Mouse (Mus musculus): Measurements from ENCODE around the gene Ttc7b. TPM values are rescaled to one million over a fixed set of nuclear protein-coding genes. Genes with fewer than 3 reads are reported as not detected.
A peak's percentile ranks its signal among the peaks of the same experiment; 100 is the strongest.

Gene Ttc7b
- total and polyA plus RNA-seq, 3 experiments, result 71.6 to 84.4 (median 82.0) TPM

DNA sequence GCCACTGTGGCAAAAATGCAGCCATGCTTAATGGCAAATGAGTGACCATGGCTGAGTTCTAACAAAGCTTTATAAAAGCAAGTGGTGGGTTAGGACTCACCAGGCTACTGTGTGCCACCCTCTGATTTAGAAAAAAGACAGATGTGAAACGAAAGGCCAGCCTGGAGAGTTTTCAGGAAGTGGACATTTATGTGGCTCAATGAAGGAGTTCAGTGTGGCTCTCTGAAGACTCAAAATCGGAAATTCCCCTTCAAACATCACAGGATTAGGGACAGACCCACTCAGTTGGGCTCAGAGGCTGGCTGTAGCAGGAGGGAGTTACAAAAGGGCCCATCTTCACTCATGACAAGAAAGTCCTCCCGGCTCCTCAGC lies 243.1 kb downstream of the Ttc7b start:
- 72% methylated on average over 3 of the region's 3 CpGs for WGBS
- peak overlapping the region; percentile 72 for H3K27ac ChIP-seq
- H3K36me3 ChIP-seq (ENCODE audit: control insufficient read depth, insufficient read depth, low read length), result no peaks in the 10 kb centered on the region
- intact Hi-C loops (cut with DNase I), result loop anchor here (2.0 to 5.0 kb wide), 2 partner anchors 51 to 55 kb away; no protein-coding TSS in a partner anchor
- no peak overlapping the region for H3K9ac ChIP-seq (ENCODE audit: low read depth, low read length)
- H3K27me3 ChIP-seq (ENCODE audit: control insufficient read depth, insufficient read depth, low read length), result no peaks in the 10 kb centered on the region
- no peak for DNase-seq
- no peaks in the 10 kb centered on the region for H3K79me2 ChIP-seq (replicated peaks; ENCODE audit: control insufficient read depth, insufficient read depth, low read length)
- no peak overlapping the region for H3K4me3 ChIP-seq
- no peak for TF ChIP-seq CTCF (IDR thresholded peaks at IDR 0.05)
- no peak for TF ChIP-seq EP300 (IDR thresholded peaks at IDR 0.05; ENCODE audit: insufficient read depth, low read depth, low read length)
- H3K4me1 ChIP-seq (ENCODE audit: control insufficient read depth, insufficient read depth, low read length), result peaks cover 32% of the 10 kb centered on the region

- intact Hi-C loops (cut with DNase I), result loop anchor here (2.0 to 5.0 kb wide), 2 partner anchors 52 to 55 kb away; no protein-coding TSS in a partner anchor
- H3K27ac ChIP-seq, result peak overlapping the region; percentile 88
Observed at GRCm38 (mm10) chr12:100276607-100277533, 243.8 kb downstream of the Ttc7b start.

DNA sequence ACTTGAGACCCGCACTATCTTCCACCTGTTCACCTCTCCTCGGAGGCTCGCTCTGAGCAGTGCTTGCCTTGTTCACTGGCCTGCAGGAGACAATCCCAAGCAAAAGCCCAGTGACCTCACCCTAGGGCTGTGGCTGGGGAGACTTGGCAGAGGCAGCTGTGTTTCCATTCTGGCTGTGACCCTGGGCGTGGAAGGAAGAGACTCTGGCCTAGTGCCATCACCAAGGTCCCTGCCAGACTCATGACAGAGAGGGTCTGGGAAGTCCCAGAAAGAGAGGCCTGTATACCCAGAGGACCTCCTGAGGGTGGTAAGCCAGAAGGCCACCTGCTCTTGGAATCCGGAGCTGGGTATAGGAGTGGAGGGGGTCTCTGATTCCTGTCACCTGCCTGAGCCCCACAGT lies 244.8 kb downstream of the Ttc7b start:
- intact Hi-C loops (cut with DNase I), result loop anchor here (2.0 to 5.0 kb wide), 4 partner anchors 19 to 73 kb away; no protein-coding TSS in a partner anchor
- H3K9ac ChIP-seq (ENCODE audit: low read depth, low read length), result no peak overlapping the region
- 16% methylated on average over 5 of the region's 5 CpGs for WGBS
- H3K27me3 ChIP-seq (ENCODE audit: control insufficient read depth, insufficient read depth, low read length), result no peaks in the 10 kb centered on the region
- no peaks in the 10 kb centered on the region for H3K79me2 ChIP-seq (replicated peaks; ENCODE audit: control insufficient read depth, insufficient read depth, low read length)
- H3K36me3 ChIP-seq (ENCODE audit: control insufficient read depth, insufficient read depth, low read length), result no peaks in the 10 kb centered on the region
- peak overlapping the region; percentile 88 for H3K27ac ChIP-seq
- peaks cover 29% of the 10 kb centered on the region for H3K4me1 ChIP-seq (ENCODE audit: control insufficient read depth, insufficient read depth, low read length)
- 0 out of 2 replicates have a peak, but pooled peaks have one; percentile 25 for TF ChIP-seq POLR2A (IDR thresholded peaks at IDR 0.05; ENCODE audit: insufficient read depth, low read depth, low read length)
- peak; percentile 96 for TF ChIP-seq EP300 (IDR thresholded peaks at IDR 0.05; ENCODE audit: insufficient read depth, low read depth, low read length)
- peak; percentile 30 for TF ChIP-seq CTCF (IDR thresholded peaks at IDR 0.05)
- H3K4me3 ChIP-seq, result no peak overlapping the region
- peak; percentile 88 to 92 for DNase-seq

More at GRCm38 (mm10) chr12:100276607-100277533, 243.8 kb downstream of the Ttc7b start:
- H3K4me3 ChIP-seq, result no peak overlapping the region
- H3K27me3 ChIP-seq (ENCODE audit: control insufficient read depth, insufficient read depth, low read length), result no peaks in the 10 kb centered on the region
- no peaks in the 10 kb centered on the region for H3K79me2 ChIP-seq (replicated peaks; ENCODE audit: control insufficient read depth, insufficient read depth, low read length)
- TF ChIP-seq EP300 (IDR thresholded peaks at IDR 0.05; ENCODE audit: insufficient read depth, low read depth, low read length) (peak; percentile 90), POLR2A (IDR thresholded peaks at IDR 0.05; ENCODE audit: insufficient read depth, low read depth, low read length) (0 out of 2 replicates have a peak, but pooled peaks have one; percentile 24), CTCF (IDR thresholded peaks at IDR 0.05) (no peak)
- peaks cover 34% of the 10 kb centered on the region for H3K4me1 ChIP-seq (ENCODE audit: control insufficient read depth, insufficient read depth, low read length)
- no peak overlapping the region for H3K9ac ChIP-seq (ENCODE audit: low read depth, low read length)
- 35% methylated on average over 20 of the region's 20 CpGs for WGBS
- no peaks in the 10 kb centered on the region for H3K36me3 ChIP-seq (ENCODE audit: control insufficient read depth, insufficient read depth, low read length)
- peak; percentile 84 to 88 for DNase-seq

- Histone ChIP-seq H3K79me2 (replicated peaks; ENCODE audit: control insufficient read depth, insufficient read depth, low read length) (no peaks in the 10 kb centered on the region), H3K27ac (no peak overlapping the region), H3K36me3 (ENCODE audit: control insufficient read depth, insufficient read depth, low read length) (no peaks in the 10 kb centered on the region), H3K9ac (ENCODE audit: low read depth, low read length) (no peak overlapping the region), H3K27me3 (ENCODE audit: control insufficient read depth, insufficient read depth, low read length) (no peaks in the 10 kb centered on the region), H3K4me3 (no peak overlapping the region), H3K4me1 (ENCODE audit: control insufficient read depth, insufficient read depth, low read length) (peaks cover 33% of the 10 kb centered on the region)
- 83% methylated on average over 2 of the region's 2 CpGs for WGBS
- no peak for TF ChIP-seq POLR2A (IDR thresholded peaks at IDR 0.05; ENCODE audit: insufficient read depth, low read depth, low read length)
- no peak for TF ChIP-seq CTCF (IDR thresholded peaks at IDR 0.05)
- no peak for TF ChIP-seq EP300 (IDR thresholded peaks at IDR 0.05; ENCODE audit: insufficient read depth, low read depth, low read length)
- intact Hi-C loops (cut with DNase I), result no loop called here
- no peak for DNase-seq
Observed at GRCm38 (mm10) chr12:100273033-100273432, 247.6 kb downstream of the Ttc7b start.

DNA sequence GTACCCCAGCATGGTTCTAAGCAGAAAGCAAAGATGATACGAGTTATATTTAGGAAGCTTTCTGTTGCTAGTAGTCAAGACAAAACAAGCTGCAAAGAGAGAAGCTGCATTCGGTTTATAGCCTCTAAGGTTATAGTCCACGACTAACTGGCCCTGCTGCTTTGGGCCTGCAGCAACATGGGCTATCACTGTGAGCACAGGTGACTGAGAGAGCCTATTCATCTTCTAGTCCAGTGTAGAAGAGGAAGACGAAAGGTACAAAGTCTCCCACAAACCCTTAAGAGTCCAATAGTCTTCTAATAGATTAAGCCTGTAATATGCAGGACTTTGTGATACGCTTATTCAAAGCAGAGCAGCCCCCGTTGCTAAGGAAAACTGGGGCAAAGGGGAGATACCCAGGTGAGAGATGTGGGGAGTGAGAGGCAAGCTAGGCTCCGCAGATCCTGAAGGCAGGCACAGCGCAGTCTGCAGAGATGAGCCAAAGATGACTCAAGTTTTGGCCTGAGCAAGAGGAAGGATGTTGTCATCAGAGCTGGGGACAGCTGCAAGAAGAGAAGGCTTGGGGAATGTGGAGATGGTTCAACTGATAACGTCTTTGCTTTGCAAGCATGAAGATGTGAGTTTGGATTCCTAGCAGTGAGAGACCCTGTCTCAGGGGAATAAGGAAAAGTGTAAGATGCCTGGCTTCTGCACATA lies 250.5 kb downstream of the Ttc7b start:
- no peak overlapping the region for H3K4me3 ChIP-seq
- peaks cover 19% of the 10 kb centered on the region for H3K4me1 ChIP-seq (ENCODE audit: control insufficient read depth, insufficient read depth, low read length)
- no peak overlapping the region for H3K9ac ChIP-seq (ENCODE audit: low read depth, low read length)
- H3K27ac ChIP-seq, result no peak overlapping the region
- DNase-seq, result peak in 1 of 2 experiments; percentile 45
- no peaks in the 10 kb centered on the region for H3K79me2 ChIP-seq (replicated peaks; ENCODE audit: control insufficient read depth, insufficient read depth, low read length)
- no peaks in the 10 kb centered on the region for H3K36me3 ChIP-seq (ENCODE audit: control insufficient read depth, insufficient read depth, low read length)
- WGBS, result 51% methylated on average over 9 of the region's 9 CpGs
- TF ChIP-seq POLR2A (IDR thresholded peaks at IDR 0.05; ENCODE audit: insufficient read depth, low read depth, low read length) (no peak), EP300 (IDR thresholded peaks at IDR 0.05; ENCODE audit: insufficient read depth, low read depth, low read length) (peak; percentile 57; the same call in 1 of the 2 replicates)
- H3K27me3 ChIP-seq (ENCODE audit: control insufficient read depth, insufficient read depth, low read length), result no peaks in the 10 kb centered on the region
- intact Hi-C loops (cut with DNase I), result loop anchor here (5.0 kb wide), 1 partner anchor 43 kb away; no protein-coding TSS in a partner anchor

Measured in heart, adult 2 months (tissue).